Mouse (Mus musculus) lung, embryonic 16.5 days (tissue): ENCODE results near the gene Scnm1. TPM values are rescaled to one million over a fixed set of nuclear protein-coding genes. Genes with fewer than 3 reads are reported as not detected.
A peak's percentile ranks its signal among the peaks of the same experiment; 100 is the strongest.

Experiments used
- ATAC-seq: fragments of 200-750 bp; cut with Nextera tagmentation; 2 replicates; pipeline ENCODE4 v1.8.0; 2017; ENCODE audit warnings: low read depth, mild to moderate bottlenecking, moderate library complexity
- H3K27ac ChIP-seq: fragments of 300-500 bp; sonication (generic); 2 replicates; pipeline ENCODE4 v1.5.1; 2014; ENCODE audit warnings: mild to moderate bottlenecking, control low read depth, low read length
- H3K27me3 ChIP-seq: fragments of 300-500 bp; sonication (generic); 2 replicates; pipeline ENCODE4 v1.6.1; 2014; ENCODE audit warnings: low read depth, low read length, mixed read lengths; ENCODE audit not compliant: control insufficient read depth, insufficient read depth
- H3K36me3 ChIP-seq: fragments of 300-500 bp; sonication (generic); 2 replicates; pipeline ENCODE4 v1.6.1; 2014; ENCODE audit warnings: low read length; ENCODE audit not compliant: control insufficient read depth, insufficient read depth
- H3K4me1 ChIP-seq: fragments of 300-500 bp; sonication (generic); replicated peaks from 2 replicates; pipeline ENCODE4 v1.6.1; 2014; ENCODE audit warnings: low read length, mixed read lengths; ENCODE audit not compliant: control insufficient read depth, insufficient read depth
- H3K4me2 ChIP-seq: fragments of 300-500 bp; sonication (generic); 2 replicates; pipeline ENCODE4 v1.6.1; 2014; ENCODE audit warnings: low read depth, low read length, control low read depth
- H3K4me3 ChIP-seq: fragments of 300-500 bp; sonication (generic); 2 replicates; pipeline ENCODE4 v1.5.1; 2014; ENCODE audit warnings: mild to moderate bottlenecking, low read length, control low read depth
- H3K9ac ChIP-seq: fragments of 300-500 bp; sonication (generic); 2 replicates; pipeline ENCODE4 v1.6.1; 2014; ENCODE audit warnings: low read length, control low read depth
- H3K9me3 ChIP-seq: fragments of 300-500 bp; sonication (generic); 2 replicates; pipeline ENCODE4 v1.6.1; 2016; ENCODE audit warnings: low read length; ENCODE audit not compliant: control insufficient read depth
- WGBS: fragments of 180-500 bp; shearing (Covaris S2); extraction: QIAGEN DNeasy Blood & Tissue Kit; methylation state at CpG from one replicate; pipeline ENCODE4 v1.1.7; 2014; 5-methylcytosine and 5-hydroxymethylcytosine counted together
- polyA plus RNA-seq: library from polyadenylated mRNA; unstranded; fragments of >200 nt; fragmentation: Nextera tagmentation; extraction: Ambion mirVana; gene quantifications from 2 replicates; pipeline ENCODE4 v1.2.1, GENCODE M21; 2015

Gene Scnm1
- polyA plus RNA-seq: 69.9 and 79.0 TPM in 2 replicates

GRCm38 (mm10) chr3:95133680-95134101 lies at the start of gene Scnm1, which contains the start of gene Lysmd1:
Scnm1 (minus strand) TSS chr3:95134011.
Lysmd1 (plus strand) TSS chr3:95134088.
- Histone ChIP-seq H3K4me1 (peaks cover 12% of the 10 kb centered on the region), H3K4me2 (peak within 1 kb of the TSS; percentile 78), H3K36me3 (peaks cover 2% of the 10 kb centered on the region), H3K9ac (peak within 1 kb of the TSS; percentile 82), H3K9me3 (no peaks in the 10 kb centered on the region), H3K4me3 (peak within 1 kb of the TSS; percentile 83), H3K27ac (peak within 1 kb of the TSS; percentile 41), H3K27me3 (no peaks in the 10 kb centered on the region)
- ATAC-seq: peak; percentile 96
- WGBS: under 1% methylated on average over 20 of the region's 20 CpGs

- WGBS: 56% methylated on average over 1 of the region's 1 CpGs
- Histone ChIP-seq H3K4me2 (no peak overlapping the region), H3K4me3 (no peak overlapping the region), H3K9ac (no peak overlapping the region), H3K9me3 (no peaks in the 10 kb centered on the region), H3K27ac (no peak overlapping the region), H3K36me3 (peaks cover 8% of the 10 kb centered on the region), H3K4me1 (no peaks in the 10 kb centered on the region), H3K27me3 (no peaks in the 10 kb centered on the region)
- ATAC-seq: no peak
These were observed 48.0 kb upstream of the Scnm1 start for GRCm38 (mm10) chr3:95181841-95182240.

GRCm38 (mm10) chr3:95179890-95180289 lies 46.1 kb upstream of the Scnm1 start:
- H3K4me2 ChIP-seq: no peak overlapping the region
- no peaks in the 10 kb centered on the region for H3K9me3 ChIP-seq
- no peak overlapping the region for H3K4me3 ChIP-seq
- ATAC-seq: no peak
- H3K4me1 ChIP-seq: no peaks in the 10 kb centered on the region
- H3K36me3 ChIP-seq: peaks cover 5% of the 10 kb centered on the region
- WGBS: 58% methylated on average over 3 of the region's 3 CpGs
- H3K27ac ChIP-seq: no peak overlapping the region
- no peaks in the 10 kb centered on the region for H3K27me3 ChIP-seq
- no peak overlapping the region for H3K9ac ChIP-seq

GRCm38 (mm10) chr3:95178948-95179347 lies 45.1 kb upstream of the Scnm1 start:
- WGBS: 80% methylated on average over 5 of the region's 5 CpGs
- no peak overlapping the region for H3K4me2 ChIP-seq
- H3K4me1 ChIP-seq: peaks cover 2% of the 10 kb centered on the region; the same call in 1 of the 2 replicates
- no peaks in the 10 kb centered on the region for H3K9me3 ChIP-seq
- H3K36me3 ChIP-seq: no peaks in the 10 kb centered on the region; the same call in 1 of the 2 replicates
- H3K9ac ChIP-seq: no peak overlapping the region
- H3K27ac ChIP-seq: no peak overlapping the region
- H3K27me3 ChIP-seq: peaks cover 2% of the 10 kb centered on the region; the same call in 1 of the 2 replicates
- no peak overlapping the region for H3K4me3 ChIP-seq
- ATAC-seq: no peak

GRCm38 (mm10) chr3:95177583-95177982 lies 43.8 kb upstream of the Scnm1 start:
- Histone ChIP-seq H3K4me3 (no peak overlapping the region), H3K9me3 (no peaks in the 10 kb centered on the region), H3K4me2 (no peak overlapping the region), H3K9ac (no peak overlapping the region), H3K27ac (no peak overlapping the region), H3K4me1 (peaks cover 13% of the 10 kb centered on the region; the same call in 1 of the 2 replicates), H3K27me3 (peaks cover 14% of the 10 kb centered on the region), H3K36me3 (no peaks in the 10 kb centered on the region; the same call in 1 of the 2 replicates)
- no peak for ATAC-seq
- 59% methylated on average over 6 of the region's 6 CpGs for WGBS

- no peak overlapping the region for H3K4me2 ChIP-seq
- no peaks in the 10 kb centered on the region for H3K9me3 ChIP-seq
- WGBS: 75% methylated on average over 3 of the region's 3 CpGs
- peaks cover 13% of the 10 kb centered on the region; the same call in 1 of the 2 replicates for H3K4me1 ChIP-seq
- peaks cover 24% of the 10 kb centered on the region for H3K27me3 ChIP-seq
- no peak overlapping the region for H3K27ac ChIP-seq
- ATAC-seq: no peak
- H3K4me3 ChIP-seq: no peak overlapping the region
- H3K9ac ChIP-seq: no peak overlapping the region
- no peaks in the 10 kb centered on the region; the same call in 1 of the 2 replicates for H3K36me3 ChIP-seq
These were observed 42.7 kb upstream of the Scnm1 start for GRCm38 (mm10) chr3:95176500-95176899.

- Histone ChIP-seq H3K27me3 (peaks cover 28% of the 10 kb centered on the region), H3K36me3 (peaks cover 4% of the 10 kb centered on the region; the same call in 1 of the 2 replicates), H3K4me3 (peak overlapping the region; percentile 47), H3K4me2 (peak overlapping the region; percentile 62), H3K9me3 (no peaks in the 10 kb centered on the region), H3K9ac (peak overlapping the region; percentile 59; the same call in 1 of the 2 replicates), H3K27ac (no peak overlapping the region), H3K4me1 (peaks cover 13% of the 10 kb centered on the region; the same call in 1 of the 2 replicates)
- peak; percentile 76 for ATAC-seq
- whole genome bisulfite sequencing: 6% methylated on average over 16 of the region's 16 CpGs
These were observed 40.3 kb upstream of the Scnm1 start for GRCm38 (mm10) chr3:95174011-95174592.

GRCm38 (mm10) chr3:95173256-95173949 lies 39.6 kb upstream of the Scnm1 start:
- H3K36me3 ChIP-seq: peaks cover 4% of the 10 kb centered on the region; the same call in 1 of the 2 replicates
- no peak overlapping the region for H3K27ac ChIP-seq
- WGBS: 6% methylated on average over 57 of the region's 58 CpGs
- peak overlapping the region; percentile 59 for H3K9ac ChIP-seq
- peak; percentile 41 for ATAC-seq
- peaks cover 28% of the 10 kb centered on the region for H3K27me3 ChIP-seq
- H3K9me3 ChIP-seq: no peaks in the 10 kb centered on the region
- H3K4me2 ChIP-seq: peak overlapping the region; percentile 62
- H3K4me1 ChIP-seq: peaks cover 13% of the 10 kb centered on the region; the same call in 1 of the 2 replicates
- H3K4me3 ChIP-seq: peak overlapping the region; percentile 47
